Mouse (Mus musculus) right cerebral cortex, postnatal 36 days (tissue): ENCODE results near the gene 4930558K02Rik.

Experiments used
- DNase-seq, 2 experiments: peaks; one replicate each; pipeline ENCODE4 v3.0.0; 2022; ENCODE audit warnings: low spot score in 2 of 2, mixed read lengths in 1 of 2

Gene 4930558K02Rik

DNA sequence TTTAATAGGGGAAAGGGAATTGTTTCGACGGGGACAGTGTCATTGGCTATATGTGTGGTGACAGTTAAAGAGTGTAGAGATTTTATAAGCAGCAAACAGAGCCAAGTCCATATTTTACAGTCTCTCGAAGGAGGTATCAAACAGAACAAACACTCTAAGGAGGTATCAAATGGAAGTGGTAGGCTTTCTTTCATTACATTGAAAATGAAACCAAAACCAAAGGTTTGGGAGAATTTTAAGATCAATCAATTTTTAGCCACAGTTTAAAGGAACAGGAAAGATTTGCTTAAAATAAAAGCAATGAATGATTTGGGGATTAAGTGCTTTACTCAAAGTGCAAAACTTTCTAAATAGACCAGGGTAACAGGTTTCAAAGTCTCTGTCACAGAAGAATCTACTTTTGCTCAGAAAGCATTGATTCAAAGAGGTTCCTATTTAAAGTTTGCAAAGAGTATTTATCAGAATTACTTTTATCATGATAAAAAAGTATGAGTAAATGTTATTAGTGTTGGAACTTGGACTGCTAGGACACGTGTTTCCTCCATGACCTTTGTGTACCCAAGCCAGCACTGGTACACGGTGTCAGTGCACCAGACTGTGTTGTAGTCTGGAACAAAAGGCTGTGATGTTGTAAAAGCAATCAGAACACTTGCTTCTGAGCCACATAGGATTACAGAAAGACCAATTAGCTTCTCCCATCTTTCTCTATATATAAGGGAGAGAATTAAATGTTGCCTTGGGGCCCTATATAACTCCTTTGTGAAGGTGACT is 28.2 kb downstream of the 4930558K02Rik start:
- no peak for DNase-seq

DNA sequence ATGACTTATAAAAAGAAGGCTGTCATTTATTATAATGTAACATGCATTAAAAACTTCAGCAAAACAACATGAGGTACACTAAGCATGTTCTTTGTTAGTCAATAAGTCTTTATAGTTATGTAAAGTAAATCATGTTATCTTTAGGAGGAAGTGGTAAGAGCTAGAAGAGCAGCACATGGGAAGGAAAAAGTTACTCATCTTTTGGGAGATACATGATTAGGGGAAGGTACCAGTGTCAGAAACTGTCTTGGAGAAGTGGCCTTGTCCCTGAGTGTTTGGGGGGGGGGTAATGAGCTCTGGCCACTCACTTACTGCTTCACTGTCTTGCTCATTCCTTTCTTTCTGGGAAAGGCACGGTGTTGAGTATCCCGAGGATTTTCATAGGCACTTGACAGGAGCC is 37.4 kb downstream of the 4930558K02Rik start:
- no peak for DNase-seq

DNA sequence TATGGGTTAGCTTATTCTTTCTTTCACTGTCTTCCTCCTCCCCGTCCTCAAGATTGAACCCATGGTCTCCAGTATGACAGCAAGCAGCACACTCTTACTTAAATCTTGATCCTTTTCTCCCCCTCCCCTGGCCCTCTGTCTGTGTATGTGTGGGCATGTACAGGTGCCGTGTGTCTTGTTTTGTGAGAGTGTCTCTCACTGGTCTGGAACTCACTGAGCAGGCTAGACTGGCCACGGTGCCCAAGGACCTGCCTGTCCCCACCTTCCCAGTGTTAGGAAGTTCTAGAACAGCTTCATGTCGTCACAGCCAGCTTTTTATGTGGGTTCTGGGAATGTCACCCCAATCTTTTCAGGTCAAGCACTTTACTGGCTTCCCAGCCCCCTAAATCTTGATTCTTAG is 47.1 kb downstream of the 4930558K02Rik start:
- no peak for DNase-seq

DNA sequence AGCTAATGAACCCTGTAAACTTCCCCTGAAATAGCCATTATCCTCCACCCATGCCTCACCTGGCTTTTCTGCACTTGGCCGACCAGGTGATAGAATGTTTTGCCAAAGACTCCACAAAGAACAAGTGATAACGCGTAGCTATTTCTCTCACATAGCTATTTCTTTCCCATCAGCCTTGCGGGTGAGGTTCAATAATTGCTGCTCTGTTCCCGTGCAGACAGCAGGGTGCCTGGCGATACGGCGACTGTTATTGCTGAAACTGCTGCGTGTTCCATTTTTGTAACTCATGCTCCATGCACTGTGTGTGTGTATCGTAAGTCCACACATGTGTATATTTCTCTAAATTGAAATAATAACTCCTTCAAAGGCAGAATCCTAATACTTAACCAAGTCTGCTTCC is 47.6 kb downstream of the 4930558K02Rik start:
- DNase-seq, result no peak

DNA sequence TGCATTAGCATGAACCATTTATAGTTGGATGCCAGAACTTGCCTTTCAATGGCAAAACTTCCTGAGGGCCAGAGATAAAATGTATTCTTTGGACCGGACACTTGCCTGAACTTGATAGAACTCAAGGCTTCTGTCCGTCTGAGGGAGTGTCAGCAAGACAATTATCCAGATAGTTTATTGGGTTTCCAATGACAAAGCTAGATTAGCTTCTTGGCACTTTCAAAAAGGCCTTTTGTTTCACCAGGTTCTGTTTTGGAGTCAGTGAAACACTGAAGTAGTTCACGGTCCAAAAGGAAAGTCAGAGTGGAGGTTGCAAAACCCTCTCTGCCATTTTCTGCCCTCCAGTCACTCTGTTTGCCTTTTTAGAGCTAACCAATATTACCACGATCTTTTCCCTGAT is 48.1 kb downstream of the 4930558K02Rik start:
- DNase-seq, result no peak

DNA sequence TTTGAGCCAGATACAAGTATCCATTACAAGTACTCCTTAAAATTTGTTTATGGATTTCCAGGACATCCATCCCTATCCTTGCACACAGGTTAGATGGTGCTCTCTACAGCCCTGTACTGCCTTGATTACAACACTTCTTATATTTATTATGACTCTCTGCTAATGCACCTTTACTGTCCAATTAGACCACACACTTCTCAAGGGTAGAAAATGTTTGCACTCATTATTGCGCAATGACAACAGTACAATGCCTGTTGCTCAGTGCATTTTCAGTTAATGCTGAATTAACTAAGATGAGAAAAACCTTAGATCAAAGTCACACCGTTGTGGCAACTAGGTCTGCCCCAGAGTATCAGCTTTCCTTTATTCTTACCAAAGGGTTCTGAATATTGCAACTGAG is 51.5 kb downstream of the 4930558K02Rik start:
- DNase-seq, result no peak

DNA sequence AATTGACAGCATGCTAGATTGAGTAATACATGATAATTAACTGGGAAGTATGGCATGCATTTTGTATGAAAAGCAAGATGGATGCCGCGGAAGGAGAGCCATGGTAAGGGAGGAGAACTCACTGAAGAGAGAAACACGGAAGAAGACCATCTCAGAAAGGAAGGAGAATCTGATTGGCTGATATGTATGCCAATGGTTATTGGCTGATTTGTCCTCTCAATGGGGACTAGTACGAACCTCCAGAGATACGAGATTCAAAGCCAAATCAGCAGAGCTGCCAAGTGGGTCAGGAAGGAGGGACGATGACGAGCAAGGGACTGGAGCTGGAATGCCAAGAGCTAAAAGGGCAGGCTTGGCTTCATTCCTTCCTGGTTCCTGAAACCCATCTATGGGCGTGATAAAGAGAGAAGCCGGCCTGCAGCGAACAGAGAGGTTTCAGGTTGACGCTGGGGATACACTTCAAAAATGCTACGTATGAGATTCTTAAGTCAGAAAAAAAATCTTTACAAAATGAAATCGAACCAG is 54.1 kb downstream of the 4930558K02Rik start:
- DNase-seq, result no peak

DNA sequence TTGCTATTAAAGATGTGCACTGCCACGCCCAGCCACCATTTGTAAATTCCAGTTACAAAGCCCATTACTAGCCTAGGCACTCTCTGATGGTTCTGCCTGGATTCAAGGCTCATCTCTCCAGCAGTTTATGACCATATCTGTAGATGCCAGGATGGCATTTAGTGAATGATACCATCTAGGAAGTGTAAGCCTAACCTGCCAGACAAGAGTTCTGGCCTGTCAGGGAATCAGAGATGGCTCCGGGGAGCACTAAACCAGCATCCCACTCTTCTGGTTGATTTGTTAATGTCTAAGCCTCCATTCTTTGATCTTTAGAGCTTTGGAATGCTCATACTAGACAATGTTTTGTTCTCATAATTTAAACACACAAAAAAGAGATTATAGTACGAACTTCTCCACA is 55.1 kb downstream of the 4930558K02Rik start:
- no peak for DNase-seq

DNA sequence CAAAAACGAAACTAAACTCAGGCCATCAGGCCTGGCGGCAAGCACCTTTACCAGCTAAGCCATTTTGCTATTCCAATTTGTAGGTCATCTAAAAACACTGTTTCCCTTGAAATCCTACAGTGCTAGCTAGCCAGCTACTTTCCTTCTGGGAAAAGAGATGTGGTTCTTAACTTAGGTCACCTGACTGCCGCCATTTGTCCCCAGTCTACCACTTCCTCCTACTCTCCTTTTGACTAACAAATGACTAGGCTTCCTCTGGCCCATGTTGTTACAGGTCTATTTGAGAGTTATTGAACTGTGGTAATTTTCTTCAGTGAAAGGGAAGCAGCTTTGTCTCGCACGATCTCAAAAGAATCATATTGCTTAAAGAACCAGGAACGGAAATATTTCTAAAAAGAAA is 57.5 kb downstream of the 4930558K02Rik start:
- DNase-seq, result no peak

DNA sequence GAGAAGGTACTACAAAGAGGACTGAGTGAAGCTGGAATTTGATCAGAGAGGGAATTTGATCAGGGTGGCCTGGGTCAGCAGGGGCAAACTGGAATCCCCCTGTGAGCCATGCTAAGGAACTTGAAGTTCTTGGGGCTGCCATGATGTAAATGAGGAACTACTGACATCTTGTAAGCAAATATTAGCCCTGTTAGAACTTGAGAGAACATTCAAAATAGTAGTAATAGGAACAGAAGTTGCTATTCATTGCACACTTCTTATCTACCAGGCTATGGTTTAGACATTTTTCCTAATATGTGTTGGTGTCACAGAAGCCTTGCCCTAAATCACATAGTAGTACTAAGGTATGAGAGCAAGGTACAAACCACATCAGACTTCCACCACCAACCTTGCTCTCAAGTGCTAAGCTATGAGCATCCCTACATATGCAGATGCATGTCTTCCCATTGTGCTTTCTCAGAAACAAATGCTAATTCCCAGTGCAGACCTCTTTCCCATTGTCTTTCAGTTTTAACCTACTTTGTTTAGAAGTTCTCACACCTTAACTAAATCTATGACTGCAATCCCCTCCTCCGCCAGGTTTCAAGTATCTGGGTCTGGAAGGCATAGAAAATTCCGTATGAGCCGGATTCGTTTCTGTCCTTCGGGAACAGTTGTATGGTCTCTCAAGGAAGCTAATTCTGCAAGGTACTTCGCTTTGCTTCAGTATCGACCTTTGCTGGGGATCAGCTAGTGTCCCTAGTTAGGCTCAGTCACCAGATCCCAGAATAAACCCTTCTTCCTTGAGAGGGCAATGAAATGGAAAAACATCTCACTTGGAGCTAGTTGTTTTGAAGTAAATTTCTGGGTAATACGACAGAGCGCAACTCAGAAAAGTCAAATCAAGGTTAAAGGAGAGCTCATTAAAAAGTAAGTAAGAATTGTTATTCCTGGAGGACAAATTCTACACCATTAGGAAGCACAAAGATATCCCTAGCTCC is 58.7 kb downstream of the 4930558K02Rik start:
- DNase-seq, result no peak

DNA sequence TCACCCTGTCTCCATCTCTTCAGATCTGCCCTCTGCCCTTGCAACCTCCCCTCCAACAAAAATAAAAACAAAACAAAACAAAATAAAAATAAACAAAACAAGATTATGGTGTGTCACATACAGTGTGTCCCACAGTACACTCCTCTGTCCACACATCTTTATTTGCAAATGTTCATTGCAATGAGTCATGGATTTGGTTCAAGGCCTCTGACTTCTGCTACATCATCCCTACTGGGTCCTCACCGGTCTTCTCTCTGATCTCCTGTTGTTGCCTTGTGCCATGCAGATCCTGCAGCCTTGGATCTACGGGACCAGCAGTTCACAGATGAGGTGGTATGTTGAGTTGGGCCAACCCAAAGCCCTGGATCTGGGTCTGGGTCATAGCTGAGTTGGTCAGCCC is 59.8 kb downstream of the 4930558K02Rik start:
- DNase-seq, result no peak

DNA sequence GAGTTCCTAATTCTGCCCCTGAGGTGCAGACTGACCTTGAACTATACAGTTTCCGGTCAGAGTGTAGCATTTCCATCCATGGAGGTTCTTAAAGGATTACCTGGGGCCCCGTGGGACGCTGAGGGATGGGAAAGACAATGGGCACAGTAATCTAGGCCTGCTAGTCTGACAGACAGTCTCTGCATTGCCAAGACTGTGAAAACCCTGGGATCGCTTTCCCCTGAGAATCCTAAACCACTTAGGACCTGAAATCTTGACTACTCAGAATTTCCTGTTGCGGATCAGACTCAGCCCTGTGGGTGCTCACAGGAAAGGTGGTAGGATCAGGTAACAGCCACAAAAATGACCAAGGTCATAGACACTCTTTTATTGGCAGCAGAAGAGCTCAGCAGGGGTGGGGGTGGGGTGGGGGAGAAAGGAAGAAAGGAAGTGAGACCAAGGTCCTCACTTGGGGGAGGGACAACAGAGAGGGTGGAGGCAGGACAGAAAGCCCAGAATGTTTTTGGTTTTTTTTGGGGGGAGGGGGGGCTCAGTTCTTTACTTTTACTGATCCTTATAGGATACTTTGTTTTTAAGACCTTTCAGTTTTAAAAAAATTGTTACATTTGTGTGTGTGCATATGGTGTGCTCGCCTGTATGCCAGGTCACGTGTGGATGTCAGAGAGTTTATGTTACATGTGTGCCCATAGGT is 60.6 kb downstream of the 4930558K02Rik start:
- DNase-seq, result no peak

DNA sequence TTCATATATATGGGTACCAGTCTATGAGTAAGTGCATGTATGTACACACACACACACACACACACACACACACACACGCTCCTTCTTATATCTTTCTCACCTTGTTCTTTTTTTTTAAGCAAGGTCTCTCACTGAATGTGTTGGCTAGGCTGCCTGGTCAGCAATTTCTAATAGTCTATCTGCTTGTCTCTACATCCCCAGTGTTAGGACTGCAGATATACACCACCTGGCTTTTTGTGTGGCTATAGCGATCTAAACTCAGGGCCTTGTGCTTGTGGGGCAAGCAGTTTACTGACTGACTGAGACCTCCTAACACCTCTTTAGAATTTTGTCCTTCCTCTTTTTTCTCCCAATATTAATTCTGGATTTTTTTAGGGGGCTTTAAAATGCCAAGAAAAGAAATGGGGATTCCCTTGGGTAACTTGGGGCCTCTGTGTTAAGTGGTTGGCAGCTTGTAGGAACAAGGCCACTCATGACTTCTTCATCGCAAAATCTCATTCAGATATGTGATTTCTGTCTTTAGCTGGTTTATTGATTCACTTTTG is 61.4 kb downstream of the 4930558K02Rik start:
- no peak for DNase-seq

DNA sequence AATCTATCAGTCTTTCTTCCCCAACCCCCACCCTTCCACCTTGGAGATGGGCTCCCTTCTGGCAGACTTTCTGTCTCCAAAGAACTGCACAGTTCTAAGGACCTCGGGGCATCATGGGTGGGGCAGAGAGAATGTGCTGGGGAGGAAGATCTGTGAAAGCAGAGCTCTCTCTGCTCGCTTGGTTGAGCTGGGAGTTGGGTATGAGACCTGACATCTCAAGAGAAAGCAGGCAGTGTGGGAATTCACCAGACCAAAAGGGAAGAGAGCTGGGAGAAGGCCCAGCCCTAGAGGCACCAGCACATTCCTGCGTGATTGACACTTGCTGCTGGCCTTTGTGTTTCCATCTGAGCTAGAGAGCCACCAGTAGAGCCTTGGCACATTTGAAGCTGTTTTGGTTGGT is 63.4 kb downstream of the 4930558K02Rik start:
- DNase-seq, result no peak

DNA sequence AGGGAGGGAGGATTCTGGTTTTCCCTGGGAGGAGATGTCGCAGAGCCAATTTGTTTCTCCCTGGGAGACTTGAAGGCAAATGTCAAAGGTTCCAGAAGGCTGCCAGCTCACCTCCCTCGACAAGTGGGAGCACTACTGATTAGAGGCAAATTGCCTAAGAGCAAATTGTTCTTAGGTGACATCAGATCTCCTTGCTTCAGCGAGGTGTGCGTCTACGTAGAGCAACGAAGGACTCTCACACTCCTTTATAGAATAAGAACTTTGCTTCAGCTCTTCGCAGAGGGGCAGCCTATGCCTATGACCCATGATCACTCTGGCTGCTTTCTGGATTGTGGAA is 65.8 kb downstream of the 4930558K02Rik start:
- DNase-seq, result no peak

DNA sequence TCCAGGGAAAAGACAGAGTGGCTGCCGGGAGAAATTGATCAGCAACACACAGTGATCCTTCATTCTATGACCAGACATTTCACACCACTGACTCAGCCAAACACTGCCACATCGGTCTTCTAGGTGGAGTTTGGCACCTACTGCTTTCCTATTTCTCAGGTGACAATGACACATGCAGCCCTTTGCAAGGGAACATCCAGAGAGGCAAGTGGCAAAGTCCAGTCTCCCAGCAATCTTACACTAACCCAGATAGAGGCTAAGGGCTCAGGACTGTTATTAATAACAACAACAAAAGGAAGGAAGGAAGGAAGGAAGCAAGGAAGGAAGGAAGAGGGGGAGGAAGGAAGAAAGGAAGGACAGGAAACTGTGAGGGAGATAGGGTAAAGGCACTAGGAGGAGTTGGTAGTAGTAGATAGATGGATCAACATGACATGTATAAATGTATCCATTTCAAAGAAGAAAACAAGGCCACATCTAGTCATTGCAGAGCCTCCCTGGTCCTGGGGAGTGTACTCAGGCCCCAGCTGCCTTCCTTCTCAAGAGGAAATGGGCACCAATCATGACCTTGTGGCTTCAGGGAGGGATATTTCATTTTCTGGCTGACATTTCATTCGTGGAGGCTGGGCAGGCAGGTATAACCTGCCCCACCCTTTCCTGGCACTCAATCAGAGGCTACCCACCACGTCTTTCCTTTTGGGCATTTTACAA is 66.3 kb downstream of the 4930558K02Rik start:
- DNase-seq, result no peak

DNA sequence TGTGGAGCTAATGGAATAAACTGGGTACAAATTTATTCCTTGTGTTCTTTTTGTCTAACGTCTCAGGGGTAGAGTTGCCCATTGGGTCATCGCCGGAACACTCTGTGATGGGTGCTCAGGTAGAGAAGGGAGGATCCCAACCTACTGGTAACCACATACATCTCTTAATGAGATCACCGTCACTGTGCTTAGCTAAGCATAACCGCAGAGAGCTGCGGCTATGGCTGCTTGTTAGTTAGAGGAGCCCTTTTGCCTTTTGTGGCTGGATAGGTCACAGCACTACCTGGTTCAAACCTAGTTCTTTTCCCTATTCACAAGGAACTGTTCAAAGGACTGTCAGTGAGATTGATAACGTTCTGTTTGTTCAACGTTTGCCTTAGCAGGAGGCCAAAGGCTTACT is 70.4 kb downstream of the 4930558K02Rik start:
- DNase-seq, result no peak

DNA sequence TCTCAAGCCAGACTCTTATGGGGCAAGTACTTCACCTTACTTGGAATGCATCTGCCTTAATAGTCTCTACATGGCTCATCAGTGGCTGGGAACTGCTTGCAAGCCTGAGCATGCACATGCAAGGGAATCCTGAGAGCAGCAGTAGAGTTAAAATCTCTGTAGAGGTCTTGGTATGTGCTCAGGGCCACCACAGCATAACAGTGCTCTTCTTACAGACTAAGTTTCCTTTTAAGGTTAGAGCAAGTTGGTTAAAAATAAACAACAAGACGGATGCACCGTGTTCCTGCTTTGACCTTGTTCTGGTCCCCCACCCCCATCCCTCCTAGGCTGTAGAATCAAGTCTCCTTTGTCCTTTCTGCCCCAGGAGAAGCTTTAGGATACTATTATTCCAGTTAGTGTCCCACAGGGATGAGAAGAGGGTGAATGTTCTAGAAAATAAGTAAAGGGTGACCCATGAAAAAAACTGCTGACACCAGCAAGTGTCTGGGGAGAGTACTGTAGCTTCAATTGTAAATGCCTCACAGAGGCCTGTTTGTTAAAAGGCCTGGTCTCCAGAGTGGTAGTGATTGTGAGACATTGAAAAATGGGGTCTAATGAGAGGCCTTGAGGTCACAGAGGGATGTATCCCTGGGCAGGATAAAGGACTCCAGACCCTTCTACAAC is 71.5 kb downstream of the 4930558K02Rik start:
- DNase-seq, result no peak

DNA sequence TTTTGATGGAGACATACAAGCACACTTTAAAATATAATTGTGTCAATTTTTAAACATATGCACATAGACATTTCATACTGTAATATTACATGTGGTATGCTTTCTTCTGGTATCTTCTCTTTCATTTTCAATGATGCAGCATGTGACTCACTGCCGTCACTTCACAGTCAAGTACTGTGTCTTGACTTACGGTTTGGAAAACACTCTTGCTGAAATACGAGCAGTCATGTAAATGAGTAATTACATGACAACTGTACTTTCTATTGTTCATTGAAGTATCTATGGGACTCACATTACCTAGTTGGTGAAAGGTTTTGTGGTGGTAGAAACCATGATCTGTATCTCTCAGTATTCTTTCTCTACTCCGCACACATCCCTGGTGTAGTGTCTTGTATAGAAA is 72.3 kb downstream of the 4930558K02Rik start:
- DNase-seq, result no peak

DNA sequence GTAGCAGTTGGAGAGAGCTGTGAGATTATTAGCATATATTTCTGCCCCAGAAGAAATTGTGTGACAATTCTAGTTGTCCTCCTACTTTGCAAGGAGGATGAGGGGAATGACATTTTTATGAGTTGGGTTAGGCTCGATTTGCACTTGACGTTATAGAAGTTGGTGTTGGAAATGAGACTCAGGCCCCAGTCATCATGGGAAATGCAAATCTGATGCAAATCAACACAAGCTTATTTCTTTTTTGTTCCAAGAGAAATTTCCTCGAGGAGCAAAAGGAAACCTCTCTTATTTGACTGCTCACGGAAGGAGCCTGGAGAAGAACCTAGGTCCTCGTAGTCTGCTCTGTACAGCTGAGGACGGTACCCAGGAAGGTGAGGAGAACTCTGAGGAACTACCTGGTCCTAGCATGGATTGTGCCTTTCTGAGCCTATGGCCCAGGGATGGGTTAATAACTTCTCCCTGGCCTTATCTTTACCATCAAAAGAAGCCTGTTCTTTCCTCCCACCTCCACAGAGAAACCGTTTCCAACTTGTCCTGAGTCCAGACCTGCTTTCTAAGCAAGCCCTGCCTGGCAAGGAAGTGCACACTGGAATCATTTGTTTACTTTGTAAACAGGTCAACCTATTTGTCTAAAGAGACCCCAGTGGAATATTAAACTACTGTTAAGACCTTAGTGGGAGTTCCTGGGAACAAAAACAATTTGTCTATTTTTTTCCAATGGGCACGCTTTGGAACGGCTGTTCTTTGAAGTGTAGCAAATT is 76.6 kb downstream of the 4930558K02Rik start:
- DNase-seq, result no peak
